Mouse (Mus musculus): ENCODE data around the gene Ppp1r15b. TPM values are rescaled to one million over a fixed set of nuclear protein-coding genes. Genes with fewer than 3 reads are reported as not detected.

Ppp1r15b gene
- polyA plus RNA-seq, 1 experiment from 2014 or later, result 22.3 TPM

DNA sequence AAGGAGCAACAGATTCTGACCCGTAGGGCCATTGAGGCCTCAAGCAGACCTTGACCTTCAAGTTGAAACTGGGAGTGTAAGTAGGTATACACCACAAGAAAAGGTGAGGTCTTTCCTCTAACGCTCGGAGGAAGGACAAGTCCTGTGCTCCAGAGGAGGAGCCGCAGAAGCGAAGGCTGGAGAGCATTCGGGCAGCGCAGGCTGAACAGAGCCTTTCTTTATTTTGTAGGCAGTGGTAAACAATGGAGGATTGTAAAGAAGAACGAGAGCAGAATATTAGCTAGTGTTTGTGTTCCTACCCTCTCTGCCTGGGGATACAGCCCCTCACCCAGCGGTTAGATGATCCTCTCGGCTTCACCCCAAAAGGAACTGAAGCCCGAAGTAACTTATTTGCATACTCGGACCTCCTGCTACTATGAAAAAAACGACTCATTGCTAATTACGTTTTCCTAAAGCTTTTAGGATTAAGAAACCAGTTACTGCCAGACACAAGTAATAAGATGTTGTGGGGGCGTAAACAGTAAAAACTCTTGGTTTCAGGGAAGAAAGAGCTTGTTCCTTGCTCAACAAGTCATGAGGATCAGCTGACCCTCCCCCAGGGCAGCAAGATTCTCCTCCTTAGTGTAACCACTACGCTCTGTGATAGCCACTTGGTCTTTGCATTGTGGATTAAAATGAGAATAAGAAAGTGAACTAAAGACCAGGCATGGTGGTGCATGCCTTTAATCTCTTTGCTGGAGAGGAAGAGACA is 1.3 kb upstream of the Ppp1r15b start:
- Histone ChIP-seq H3K9ac (ENCODE audit: low read length) (peak overlapping the region; percentile 41; the same call in 1 of the 2 replicates), H3K36me3 (ENCODE audit: control insufficient read depth, insufficient read depth) (no peaks in the 10 kb centered on the region), H3K27ac (ENCODE audit: low read length) (no peak overlapping the region), H3K27me3 (ENCODE audit: control insufficient read depth, insufficient read depth, low read length) (no peaks in the 10 kb centered on the region), H3K4me2 (ENCODE audit: low read depth, low read length) (peak overlapping the region; percentile 38), H3K4me3 (ENCODE audit: low read length) (peak overlapping the region; percentile 15; the same call in 1 of the 2 replicates), H3K9me3 (replicated peaks; ENCODE audit: control insufficient read depth, low read length) (no peaks in the 10 kb centered on the region), H3K4me1 (ENCODE audit: control insufficient read depth, insufficient read depth, low read length) (peaks cover 7% of the 10 kb centered on the region)
- ATAC-seq (replicated peaks; ENCODE audit: extremely low read depth, insufficient read depth, low FRiP score), result no peak
- 42% methylated on average over 16 of the region's 16 CpGs for WGBS

DNA sequence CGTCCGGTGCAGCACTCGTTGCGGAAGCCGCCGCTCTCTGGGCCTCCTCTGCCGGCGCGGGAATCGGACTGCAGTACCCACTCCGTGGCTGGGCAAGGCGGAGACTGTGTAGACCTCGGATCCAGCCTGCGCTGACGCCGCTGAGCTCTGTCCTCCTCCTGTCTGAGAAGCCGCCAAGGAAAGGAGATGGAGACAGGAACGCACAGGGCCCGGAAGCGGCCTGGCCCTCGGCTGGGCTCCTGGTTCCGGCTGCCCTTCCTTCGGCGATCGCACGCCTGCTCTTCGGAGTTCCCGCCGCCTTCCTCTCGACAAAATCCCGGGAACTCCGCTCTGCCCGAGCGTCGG is 590 bp downstream of the Ppp1r15b start:
- H3K4me3 ChIP-seq (ENCODE audit: low read length), result peak overlapping the region; percentile 87
- H3K4me1 ChIP-seq (ENCODE audit: control insufficient read depth, insufficient read depth, low read length), result peaks cover 21% of the 10 kb centered on the region
- no peaks in the 10 kb centered on the region for H3K9me3 ChIP-seq (replicated peaks; ENCODE audit: control insufficient read depth, low read length)
- H3K27me3 ChIP-seq (ENCODE audit: control insufficient read depth, insufficient read depth, low read length), result no peaks in the 10 kb centered on the region
- under 1% methylated on average over 35 of the region's 35 CpGs for WGBS
- H3K36me3 ChIP-seq (ENCODE audit: control insufficient read depth, insufficient read depth), result peaks cover 2% of the 10 kb centered on the region
- H3K4me2 ChIP-seq (ENCODE audit: low read depth, low read length), result peak overlapping the region; percentile 97
- peak overlapping the region; percentile 99 for H3K27ac ChIP-seq (ENCODE audit: low read length)
- H3K9ac ChIP-seq (ENCODE audit: low read length), result peak overlapping the region; percentile 100
- ATAC-seq (replicated peaks; ENCODE audit: extremely low read depth, insufficient read depth, low FRiP score), result peak; percentile 62; the same call in 1 of the 2 replicates

DNA sequence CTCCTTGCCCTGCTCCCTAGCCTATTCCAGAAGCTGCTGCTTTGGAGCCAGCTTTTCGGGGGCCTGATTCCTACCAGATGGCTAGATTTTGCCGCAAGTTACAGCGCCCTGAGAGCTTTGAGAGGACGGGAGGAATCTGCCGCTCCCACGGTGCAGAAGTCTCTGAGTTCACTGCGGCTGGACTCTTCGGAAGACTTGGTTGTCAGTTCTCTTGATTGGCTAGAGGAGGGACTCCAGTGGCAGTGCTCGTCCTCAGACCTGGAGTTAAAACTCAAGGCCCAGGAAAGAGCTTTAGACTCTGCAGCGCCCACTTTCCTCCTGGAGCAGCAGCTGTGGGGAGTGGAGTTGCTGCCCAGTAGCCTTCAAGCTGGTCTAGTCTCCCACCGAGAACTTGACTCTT is 993 bp downstream of the Ppp1r15b start:
- 0% methylated on average over 11 of the region's 11 CpGs for WGBS
- Histone ChIP-seq H3K36me3 (ENCODE audit: control insufficient read depth, insufficient read depth) (peaks cover 6% of the 10 kb centered on the region), H3K4me2 (ENCODE audit: low read depth, low read length) (peak overlapping the region; percentile 97), H3K27me3 (ENCODE audit: control insufficient read depth, insufficient read depth, low read length) (no peaks in the 10 kb centered on the region), H3K4me1 (ENCODE audit: control insufficient read depth, insufficient read depth, low read length) (peaks cover 21% of the 10 kb centered on the region), H3K4me3 (ENCODE audit: low read length) (peak overlapping the region; percentile 87), H3K27ac (ENCODE audit: low read length) (peak overlapping the region; percentile 99), H3K9me3 (replicated peaks; ENCODE audit: control insufficient read depth, low read length) (no peaks in the 10 kb centered on the region), H3K9ac (ENCODE audit: low read length) (peak overlapping the region; percentile 100)
- no peak for ATAC-seq (replicated peaks; ENCODE audit: extremely low read depth, insufficient read depth, low FRiP score)

DNA sequence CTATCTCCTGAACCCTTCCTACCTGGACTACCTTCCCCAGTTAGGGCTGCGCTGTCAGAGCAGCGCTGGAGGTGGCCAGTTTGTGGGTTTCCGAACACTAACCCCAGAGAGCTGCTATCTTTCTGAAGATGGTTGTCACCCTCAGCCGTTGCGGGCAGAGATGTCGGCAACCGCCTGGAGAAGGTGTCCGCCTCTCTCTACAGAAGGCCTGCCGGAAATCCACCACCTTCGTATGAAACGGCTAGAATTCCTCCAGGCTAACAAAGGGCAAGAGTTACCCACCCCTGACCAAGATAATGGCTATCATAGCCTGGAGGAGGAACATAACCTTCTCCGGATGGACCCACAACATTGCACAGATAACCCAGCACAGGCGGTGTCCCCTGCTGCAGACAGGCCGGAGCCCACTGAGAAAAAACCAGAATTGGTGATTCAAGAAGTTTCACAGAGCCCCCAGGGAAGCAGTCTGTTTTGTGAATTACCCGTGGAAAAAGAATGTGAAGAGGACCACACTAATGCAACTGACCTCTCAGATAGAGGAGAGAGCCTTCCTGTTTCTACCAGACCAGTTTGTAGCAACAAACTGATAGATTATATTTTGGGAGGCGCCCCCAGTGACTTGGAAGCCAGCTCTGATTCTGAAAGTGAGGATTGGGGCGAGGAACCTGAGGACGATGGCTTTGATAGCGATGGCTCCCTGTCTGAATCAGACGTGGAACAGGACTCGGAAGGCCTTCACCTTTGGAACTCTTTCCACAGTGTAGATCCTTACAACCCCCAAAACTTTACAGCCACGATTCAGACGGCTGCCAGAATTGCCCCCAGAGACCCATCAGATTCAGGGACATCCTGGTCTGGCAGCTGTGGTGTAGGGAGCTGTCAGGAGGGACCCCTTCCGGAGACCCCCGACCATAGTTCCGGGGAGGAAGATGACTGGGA is 1.7 kb downstream of the Ppp1r15b start:
- no peaks in the 10 kb centered on the region for H3K9me3 ChIP-seq (replicated peaks; ENCODE audit: control insufficient read depth, low read length)
- H3K27me3 ChIP-seq (ENCODE audit: control insufficient read depth, insufficient read depth, low read length), result no peaks in the 10 kb centered on the region
- H3K36me3 ChIP-seq (ENCODE audit: control insufficient read depth, insufficient read depth), result peaks cover 13% of the 10 kb centered on the region
- peak overlapping the region; percentile 100 for H3K9ac ChIP-seq (ENCODE audit: low read length)
- H3K27ac ChIP-seq (ENCODE audit: low read length), result peak overlapping the region; percentile 99
- H3K4me3 ChIP-seq (ENCODE audit: low read length), result peak overlapping the region; percentile 87
- peak overlapping the region; percentile 97 for H3K4me2 ChIP-seq (ENCODE audit: low read depth, low read length)
- ATAC-seq (replicated peaks; ENCODE audit: extremely low read depth, insufficient read depth, low FRiP score), result no peak
- H3K4me1 ChIP-seq (ENCODE audit: control insufficient read depth, insufficient read depth, low read length), result peaks cover 21% of the 10 kb centered on the region
- WGBS, result 2% methylated on average over 26 of the region's 26 CpGs

DNA sequence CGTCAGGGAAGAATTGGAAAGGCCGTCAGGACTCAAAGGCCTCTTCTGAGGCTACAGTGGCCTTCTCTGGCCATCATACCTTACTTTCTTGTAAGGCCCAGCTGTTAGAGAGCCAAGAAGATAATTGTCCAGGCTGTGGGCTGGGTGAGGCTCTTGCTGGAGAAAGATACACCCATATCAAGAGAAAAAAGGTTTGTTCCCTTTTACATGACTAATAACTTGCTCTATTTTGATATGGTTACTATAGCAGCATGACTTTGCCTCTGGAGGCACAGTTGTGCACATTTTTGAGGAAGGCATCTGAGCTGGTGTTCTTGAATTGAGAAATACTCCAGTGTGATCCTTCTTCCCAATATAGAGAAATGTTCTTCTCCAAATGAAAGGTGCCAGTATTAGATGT is 2.5 kb downstream of the Ppp1r15b start:
- H3K9ac ChIP-seq (ENCODE audit: low read length), result peak overlapping the region; percentile 100
- H3K36me3 ChIP-seq (ENCODE audit: control insufficient read depth, insufficient read depth), result peaks cover 20% of the 10 kb centered on the region
- peak overlapping the region; percentile 97 for H3K4me2 ChIP-seq (ENCODE audit: low read depth, low read length)
- H3K27ac ChIP-seq (ENCODE audit: low read length), result no peak overlapping the region
- no peak for ATAC-seq (replicated peaks; ENCODE audit: extremely low read depth, insufficient read depth, low FRiP score)
- no peaks in the 10 kb centered on the region for H3K9me3 ChIP-seq (replicated peaks; ENCODE audit: control insufficient read depth, low read length)
- peaks cover 21% of the 10 kb centered on the region for H3K4me1 ChIP-seq (ENCODE audit: control insufficient read depth, insufficient read depth, low read length)
- 3% methylated on average over 2 of the region's 2 CpGs for WGBS
- no peaks in the 10 kb centered on the region for H3K27me3 ChIP-seq (ENCODE audit: control insufficient read depth, insufficient read depth, low read length)
- peak overlapping the region; percentile 87 for H3K4me3 ChIP-seq (ENCODE audit: low read length)

DNA sequence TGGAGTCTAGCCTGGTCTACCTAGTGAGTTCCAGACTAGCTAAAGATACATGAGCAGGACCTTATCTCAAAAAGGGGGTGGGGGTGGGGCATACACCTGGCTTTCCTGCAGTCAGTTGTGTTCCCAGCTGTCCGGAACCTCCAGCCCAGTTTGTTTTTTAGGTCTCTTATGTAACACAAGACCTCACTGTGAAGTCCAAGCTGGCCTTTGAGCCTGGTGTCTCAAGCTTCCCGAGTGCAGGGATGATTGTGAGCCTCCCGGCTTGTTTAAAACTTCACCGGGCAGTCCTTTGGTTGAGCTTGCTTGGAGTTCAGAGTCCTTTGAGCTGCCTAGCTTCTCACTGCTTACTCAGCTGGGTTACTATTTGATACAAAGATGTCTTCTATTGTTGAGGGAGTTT is 3.1 kb downstream of the Ppp1r15b start:
- WGBS, result 2% methylated on average over 4 of the region's 4 CpGs
- ATAC-seq (replicated peaks; ENCODE audit: extremely low read depth, insufficient read depth, low FRiP score), result no peak

DNA sequence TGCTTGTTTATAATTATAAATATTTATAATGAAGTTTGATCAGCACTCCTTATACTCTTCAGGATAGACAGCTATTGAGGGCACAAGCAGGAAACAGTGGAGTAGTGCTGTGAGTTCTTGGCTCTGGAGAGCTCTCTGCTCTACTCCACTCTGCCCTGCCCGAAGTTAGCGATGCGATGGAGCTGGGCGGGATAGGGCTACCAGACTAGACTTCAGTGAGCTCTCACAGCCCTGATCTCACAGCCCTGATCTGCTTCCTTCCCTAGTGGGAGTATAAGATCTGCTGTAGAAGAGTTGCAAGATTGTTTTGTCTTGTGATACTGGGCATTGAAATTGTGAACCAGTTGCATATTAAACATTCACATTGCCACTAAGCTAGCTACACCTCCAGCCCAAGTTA is 3.9 kb downstream of the Ppp1r15b start:
- Histone ChIP-seq H3K4me1 (ENCODE audit: control insufficient read depth, insufficient read depth, low read length) (peaks cover 21% of the 10 kb centered on the region), H3K9me3 (replicated peaks; ENCODE audit: control insufficient read depth, low read length) (no peaks in the 10 kb centered on the region), H3K36me3 (ENCODE audit: control insufficient read depth, insufficient read depth) (peaks cover 33% of the 10 kb centered on the region), H3K4me2 (ENCODE audit: low read depth, low read length) (peak overlapping the region; percentile 97), H3K4me3 (ENCODE audit: low read length) (peak overlapping the region; percentile 87), H3K9ac (ENCODE audit: low read length) (peak overlapping the region; percentile 100), H3K27ac (ENCODE audit: low read length) (no peak overlapping the region), H3K27me3 (ENCODE audit: control insufficient read depth, insufficient read depth, low read length) (no peaks in the 10 kb centered on the region)
- no peak for ATAC-seq (replicated peaks; ENCODE audit: extremely low read depth, insufficient read depth, low FRiP score)
- WGBS, result 6% methylated on average over 4 of the region's 4 CpGs

More for the DNA sequence above, 3.1 kb downstream of the Ppp1r15b start:
- Histone ChIP-seq H3K9ac (ENCODE audit: low read length) (peak overlapping the region; percentile 100), H3K27me3 (ENCODE audit: control insufficient read depth, insufficient read depth, low read length) (no peaks in the 10 kb centered on the region), H3K9me3 (replicated peaks; ENCODE audit: control insufficient read depth, low read length) (no peaks in the 10 kb centered on the region), H3K36me3 (ENCODE audit: control insufficient read depth, insufficient read depth) (peaks cover 27% of the 10 kb centered on the region), H3K4me3 (ENCODE audit: low read length) (peak overlapping the region; percentile 87), H3K27ac (ENCODE audit: low read length) (peak overlapping the region; percentile 65), H3K4me1 (ENCODE audit: control insufficient read depth, insufficient read depth, low read length) (peaks cover 21% of the 10 kb centered on the region), H3K4me2 (ENCODE audit: low read depth, low read length) (peak overlapping the region; percentile 97)

DNA sequence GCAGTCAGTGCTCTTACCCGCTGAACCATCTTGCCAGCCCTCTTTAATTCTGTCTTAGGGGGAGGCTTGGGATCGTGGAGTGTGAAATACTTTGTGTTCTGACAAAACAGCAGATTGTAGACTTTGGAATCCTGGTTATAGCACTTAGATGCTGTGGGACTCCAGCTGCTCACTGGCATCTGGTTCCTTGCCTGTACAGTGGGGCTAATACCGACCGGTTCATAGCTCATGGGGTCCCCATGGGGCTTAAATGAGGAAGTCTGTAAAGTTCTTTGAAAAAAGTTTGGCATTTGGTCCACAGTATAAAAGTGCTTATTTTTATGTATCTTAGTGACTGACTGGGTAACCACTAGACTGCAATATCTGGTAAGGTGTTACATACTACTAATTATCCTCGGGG is 4.9 kb downstream of the Ppp1r15b start:
- 56% methylated on average over 5 of the region's 5 CpGs for WGBS
- 0 out of 2 replicates have a peak overlapping the region, but pooled peaks have one; percentile 24 for H3K9ac ChIP-seq (ENCODE audit: low read length)
- peak overlapping the region; percentile 87 for H3K4me3 ChIP-seq (ENCODE audit: low read length)
- no peaks in the 10 kb centered on the region for H3K9me3 ChIP-seq (replicated peaks; ENCODE audit: control insufficient read depth, low read length)
- peaks cover 18% of the 10 kb centered on the region for H3K4me1 ChIP-seq (ENCODE audit: control insufficient read depth, insufficient read depth, low read length)
- H3K27me3 ChIP-seq (ENCODE audit: control insufficient read depth, insufficient read depth, low read length), result no peaks in the 10 kb centered on the region
- H3K4me2 ChIP-seq (ENCODE audit: low read depth, low read length), result peak overlapping the region; percentile 97
- H3K36me3 ChIP-seq (ENCODE audit: control insufficient read depth, insufficient read depth), result peaks cover 42% of the 10 kb centered on the region
- no peak overlapping the region for H3K27ac ChIP-seq (ENCODE audit: low read length)
- no peak for ATAC-seq (replicated peaks; ENCODE audit: extremely low read depth, insufficient read depth, low FRiP score)

DNA sequence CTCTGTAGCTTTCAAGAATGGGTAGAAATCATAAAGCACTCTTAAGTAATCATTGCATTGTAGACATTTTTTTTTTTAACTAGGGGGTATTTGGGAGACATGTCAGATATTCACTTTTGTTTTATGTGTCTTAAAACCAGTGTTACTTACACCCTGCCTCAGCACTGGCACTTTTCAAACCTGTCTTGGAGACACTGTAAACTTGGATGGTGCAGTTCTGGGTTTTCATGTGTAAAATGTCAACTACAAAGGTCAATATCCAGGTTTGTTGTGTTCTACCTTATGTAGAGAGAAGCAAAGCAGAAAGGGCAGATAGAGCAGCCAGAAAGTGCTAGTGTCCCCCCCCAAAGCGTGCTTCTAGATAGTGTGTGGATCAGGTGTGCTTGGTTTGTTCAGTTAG is 7.5 kb downstream of the Ppp1r15b start:
- Histone ChIP-seq H3K4me1 (ENCODE audit: control insufficient read depth, insufficient read depth, low read length) (peaks cover 15% of the 10 kb centered on the region), H3K9ac (ENCODE audit: low read length) (no peak overlapping the region), H3K36me3 (ENCODE audit: control insufficient read depth, insufficient read depth) (peaks cover 43% of the 10 kb centered on the region), H3K4me3 (ENCODE audit: low read length) (no peak overlapping the region), H3K4me2 (ENCODE audit: low read depth, low read length) (no peak overlapping the region), H3K27ac (ENCODE audit: low read length) (no peak overlapping the region), H3K9me3 (replicated peaks; ENCODE audit: control insufficient read depth, low read length) (no peaks in the 10 kb centered on the region), H3K27me3 (ENCODE audit: control insufficient read depth, insufficient read depth, low read length) (no peaks in the 10 kb centered on the region)
- 88% methylated on average over 1 of the region's 1 CpGs for WGBS
- no peak for ATAC-seq (replicated peaks; ENCODE audit: extremely low read depth, insufficient read depth, low FRiP score)
